Mouse (Mus musculus): Measurements from ENCODE around the gene Xxylt1. TPM values are rescaled to one million over a fixed set of nuclear protein-coding genes. Genes with fewer than 3 reads are reported as not detected.
"Not testable (repeated sequence)": the region's sequence is repeated elsewhere in the genome, so short reads cannot be mapped to it uniquely, and the experiment has no call there.

Gene Xxylt1
- polyA plus RNA-seq, 1 experiment from 2014 or later = 8.4 TPM

- Histone ChIP-seq H3K4me2 (peak overlapping the region; percentile 60), H3K9ac (peak overlapping the region; percentile 58), H3K27ac (replicated peaks) (peak overlapping the region; percentile 77), H3K4me1 (peaks cover 52% of the 10 kb centered on the region), H3K4me3 (peak overlapping the region; percentile 18)
- not testable (repeated sequence) for H3K36me3 ChIP-seq; H3K9me3 ChIP-seq; H3K27me3 ChIP-seq (replicated peaks); ATAC-seq (ENCODE audit: extremely low read depth, insufficient number of reproducible peaks, low FRiP score, low TSS enrichment)
- WGBS = 10% methylated on average over 10 of the region's 10 CpGs
Observed at GRCm38 (mm10) chr16:31003592-31004320, 77.5 kb downstream of the Xxylt1 start.

DNA sequence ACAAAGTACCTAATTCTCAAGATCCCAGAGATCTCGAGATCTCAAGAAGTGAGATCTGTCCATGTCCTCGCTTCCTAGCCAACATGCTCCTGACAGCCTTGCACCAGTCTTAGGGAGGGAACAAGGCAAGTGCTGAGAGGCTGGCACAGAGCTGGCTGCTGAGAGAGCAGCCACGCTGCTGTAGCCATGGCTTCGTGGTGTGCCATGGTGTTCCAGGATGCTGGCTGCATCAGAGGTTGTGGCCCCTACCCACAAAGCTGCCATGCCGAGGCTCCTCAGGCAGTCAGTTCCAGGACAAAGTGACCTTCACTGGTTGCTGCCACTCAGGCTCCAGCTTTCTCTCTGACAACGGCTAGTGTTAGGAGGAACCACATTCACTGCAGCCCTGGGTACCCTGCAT is 78.3 kb downstream of the Xxylt1 start:
- Histone ChIP-seq H3K4me2 (peak overlapping the region; percentile 60), H3K9me3 (no peaks in the 10 kb centered on the region), H3K27ac (replicated peaks) (peak overlapping the region; percentile 77)

GRCm38 (mm10) chr16:31002117-31002516 is 79.1 kb downstream of the Xxylt1 start:
- H3K27me3 ChIP-seq (replicated peaks) = no peaks in the 10 kb centered on the region
- 0 out of 2 replicates have a peak, but pooled peaks cover 4% of the 10 kb centered on the region for H3K36me3 ChIP-seq
- no peak overlapping the region for H3K9ac ChIP-seq
- no peaks in the 10 kb centered on the region for H3K9me3 ChIP-seq
- peaks cover 44% of the 10 kb centered on the region for H3K4me1 ChIP-seq
- ATAC-seq (ENCODE audit: extremely low read depth, insufficient number of reproducible peaks, low FRiP score, low TSS enrichment) = no peak
- WGBS = 81% methylated on average over 6 of the region's 6 CpGs
- H3K4me3 ChIP-seq = no peak overlapping the region
- H3K4me2 ChIP-seq = no peak overlapping the region
- H3K27ac ChIP-seq (replicated peaks) = no peak overlapping the region

More for the DNA sequence above, 78.3 kb downstream of the Xxylt1 start:
- Histone ChIP-seq H3K4me1 (peaks cover 44% of the 10 kb centered on the region), H3K36me3 (0 out of 2 replicates have a peak, but pooled peaks cover 4% of the 10 kb centered on the region), H3K27me3 (replicated peaks) (no peaks in the 10 kb centered on the region), H3K4me3 (no peak overlapping the region), H3K9ac (peak overlapping the region; percentile 58)
- 44% methylated on average over 6 of the region's 6 CpGs for WGBS
- ATAC-seq (ENCODE audit: extremely low read depth, insufficient number of reproducible peaks, low FRiP score, low TSS enrichment) = no peak

DNA sequence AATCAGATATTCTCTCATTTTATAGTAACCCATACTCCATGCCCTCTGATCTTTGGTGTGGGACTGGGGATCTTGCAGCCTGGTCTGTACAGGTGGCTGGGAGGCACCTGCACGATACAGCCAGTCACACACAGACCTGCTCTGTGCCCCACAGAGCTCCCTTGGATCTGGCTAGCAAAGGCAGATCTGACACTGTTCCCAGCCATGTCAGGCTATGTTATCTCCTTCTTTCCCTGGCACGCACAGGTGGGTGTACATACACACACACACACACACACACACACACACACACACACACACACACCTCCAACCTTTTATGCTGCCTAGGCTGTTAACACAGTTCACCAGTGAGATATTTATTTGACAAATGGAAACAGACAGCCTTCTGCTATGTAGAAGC is 82.5 kb downstream of the Xxylt1 start:
- 100% methylated on average over 1 of the region's 2 CpGs for WGBS
- Histone ChIP-seq H3K27ac (replicated peaks) (no peak overlapping the region), H3K9ac (no peak overlapping the region), H3K4me1 (peaks cover 41% of the 10 kb centered on the region), H3K4me3 (no peak overlapping the region), H3K9me3 (no peaks in the 10 kb centered on the region), H3K36me3 (no peaks in the 10 kb centered on the region), H3K27me3 (replicated peaks) (no peaks in the 10 kb centered on the region), H3K4me2 (no peak overlapping the region)
- ATAC-seq (ENCODE audit: extremely low read depth, insufficient number of reproducible peaks, low FRiP score, low TSS enrichment) = no peak

- ATAC-seq (ENCODE audit: extremely low read depth, insufficient number of reproducible peaks, low FRiP score, low TSS enrichment) = no peak
- Histone ChIP-seq H3K4me1 (peaks cover 36% of the 10 kb centered on the region), H3K9ac (no peak overlapping the region), H3K4me2 (no peak overlapping the region), H3K4me3 (no peak overlapping the region), H3K27me3 (replicated peaks) (no peaks in the 10 kb centered on the region), H3K9me3 (no peaks in the 10 kb centered on the region), H3K27ac (replicated peaks) (no peak overlapping the region), H3K36me3 (no peaks in the 10 kb centered on the region)
- 85% methylated on average over 2 of the region's 2 CpGs for WGBS
Observed at GRCm38 (mm10) chr16:30998048-30998447, 83.2 kb downstream of the Xxylt1 start.

GRCm38 (mm10) chr16:30995446-30995845 is 85.8 kb downstream of the Xxylt1 start:
- WGBS = 64% methylated on average over 5 of the region's 5 CpGs
- Histone ChIP-seq H3K9me3 (no peaks in the 10 kb centered on the region), H3K27me3 (replicated peaks) (no peaks in the 10 kb centered on the region), H3K9ac (no peak overlapping the region), H3K4me2 (no peak overlapping the region), H3K36me3 (no peaks in the 10 kb centered on the region), H3K27ac (replicated peaks) (0 out of 2 replicates have a peak overlapping the region, but pooled peaks have one; percentile 42), H3K4me3 (no peak overlapping the region), H3K4me1 (peaks cover 30% of the 10 kb centered on the region)
- no peak for ATAC-seq (ENCODE audit: extremely low read depth, insufficient number of reproducible peaks, low FRiP score, low TSS enrichment)

- Histone ChIP-seq H3K27me3 (replicated peaks) (no peaks in the 10 kb centered on the region), H3K4me2 (no peak overlapping the region), H3K36me3 (no peaks in the 10 kb centered on the region), H3K9ac (no peak overlapping the region), H3K4me1 (peaks cover 32% of the 10 kb centered on the region), H3K4me3 (no peak overlapping the region), H3K9me3 (no peaks in the 10 kb centered on the region), H3K27ac (replicated peaks) (peak overlapping the region; percentile 42; the same call in 1 of the 2 replicates)
- WGBS = 42% methylated on average over 2 of the region's 2 CpGs
- no peak for ATAC-seq (ENCODE audit: extremely low read depth, insufficient number of reproducible peaks, low FRiP score, low TSS enrichment)
Observed at GRCm38 (mm10) chr16:30994881-30995280, 86.4 kb downstream of the Xxylt1 start.

GRCm38 (mm10) chr16:30994296-30994695 is 86.9 kb downstream of the Xxylt1 start:
- no peaks in the 10 kb centered on the region for H3K36me3 ChIP-seq

GRCm38 (mm10) chr16:30992568-30992967 is 88.7 kb downstream of the Xxylt1 start:
- Histone ChIP-seq H3K4me2 (no peak overlapping the region), H3K36me3 (no peaks in the 10 kb centered on the region), H3K27ac (replicated peaks) (no peak overlapping the region), H3K4me1 (peaks cover 32% of the 10 kb centered on the region), H3K4me3 (no peak overlapping the region), H3K27me3 (replicated peaks) (no peaks in the 10 kb centered on the region), H3K9me3 (no peaks in the 10 kb centered on the region), H3K9ac (no peak overlapping the region)
- ATAC-seq (ENCODE audit: extremely low read depth, insufficient number of reproducible peaks, low FRiP score, low TSS enrichment) = no peak
- WGBS = 69% methylated on average over 5 of the region's 5 CpGs

More at GRCm38 (mm10) chr16:30994296-30994695, 86.9 kb downstream of the Xxylt1 start:
- 69% methylated on average over 7 of the region's 7 CpGs for WGBS
- no peak overlapping the region for H3K9ac ChIP-seq
- peak overlapping the region; percentile 42; the same call in 1 of the 2 replicates for H3K27ac ChIP-seq (replicated peaks)
- no peaks in the 10 kb centered on the region for H3K27me3 ChIP-seq (replicated peaks)
- H3K9me3 ChIP-seq = no peaks in the 10 kb centered on the region
- peaks cover 32% of the 10 kb centered on the region for H3K4me1 ChIP-seq
- H3K4me2 ChIP-seq = no peak overlapping the region
- no peak overlapping the region for H3K4me3 ChIP-seq
- no peak for ATAC-seq (ENCODE audit: extremely low read depth, insufficient number of reproducible peaks, low FRiP score, low TSS enrichment)

GRCm38 (mm10) chr16:30990661-30991060 is 90.6 kb downstream of the Xxylt1 start:
- no peak for ATAC-seq (ENCODE audit: extremely low read depth, insufficient number of reproducible peaks, low FRiP score, low TSS enrichment)
- Histone ChIP-seq H3K4me2 (no peak overlapping the region), H3K4me3 (no peak overlapping the region), H3K9ac (no peak overlapping the region), H3K4me1 (peaks cover 28% of the 10 kb centered on the region), H3K27me3 (replicated peaks) (no peaks in the 10 kb centered on the region), H3K36me3 (no peaks in the 10 kb centered on the region), H3K9me3 (no peaks in the 10 kb centered on the region), H3K27ac (replicated peaks) (no peak overlapping the region)
- 57% methylated on average over 2 of the region's 2 CpGs for WGBS

DNA sequence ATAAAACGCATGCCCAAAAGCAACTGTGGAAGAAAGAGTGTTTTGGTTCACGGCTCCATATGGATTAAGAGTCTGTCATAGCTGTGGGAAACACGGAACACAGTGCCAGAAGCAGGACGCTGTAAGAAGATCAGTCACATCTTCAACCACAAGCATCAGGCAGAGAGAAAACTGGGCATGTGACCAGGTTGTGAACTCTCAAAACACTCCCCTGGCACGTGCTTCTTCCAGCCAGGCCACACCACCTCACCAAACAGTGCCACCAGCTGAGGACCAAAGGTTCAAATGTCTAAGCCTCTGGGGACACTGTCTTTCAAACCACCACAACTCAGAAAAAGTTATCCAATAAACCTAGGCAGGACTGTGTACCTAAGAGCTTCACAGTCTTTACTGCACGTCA is 93.0 kb downstream of the Xxylt1 start:
- Histone ChIP-seq H3K9me3 (no peaks in the 10 kb centered on the region), H3K4me3 (no peak overlapping the region), H3K9ac (no peak overlapping the region)

DNA sequence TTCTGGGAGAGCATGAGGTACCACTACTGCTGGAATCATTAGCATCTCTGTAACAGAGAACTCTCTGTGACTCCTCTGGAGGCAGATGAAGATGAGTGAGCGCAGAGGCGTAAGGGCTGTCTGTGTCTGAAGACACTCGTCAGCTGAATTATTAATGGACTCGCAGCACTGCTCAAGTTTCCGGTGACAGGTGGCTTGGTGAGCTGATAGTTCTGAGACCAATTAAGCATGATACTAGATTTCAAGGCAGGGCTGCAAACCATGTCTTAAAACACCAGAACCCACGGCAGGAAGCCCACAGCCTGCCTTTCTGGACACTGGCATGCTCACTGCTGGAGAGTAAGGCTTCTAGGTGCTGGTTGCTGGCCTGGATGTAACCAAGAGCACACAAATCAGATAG is 93.5 kb downstream of the Xxylt1 start:
- H3K27ac ChIP-seq (replicated peaks) = no peak overlapping the region
- ATAC-seq (ENCODE audit: extremely low read depth, insufficient number of reproducible peaks, low FRiP score, low TSS enrichment) = no peak
- no peaks in the 10 kb centered on the region for H3K9me3 ChIP-seq
- no peaks in the 10 kb centered on the region for H3K36me3 ChIP-seq
- WGBS = 70% methylated on average over 6 of the region's 6 CpGs
- no peaks in the 10 kb centered on the region for H3K27me3 ChIP-seq (replicated peaks)
- no peak overlapping the region for H3K4me3 ChIP-seq
- H3K4me1 ChIP-seq = peaks cover 17% of the 10 kb centered on the region
- H3K9ac ChIP-seq = no peak overlapping the region
- no peak overlapping the region for H3K4me2 ChIP-seq

More for the DNA sequence above, 93.0 kb downstream of the Xxylt1 start:
- Histone ChIP-seq H3K4me2 (no peak overlapping the region), H3K4me1 (peaks cover 17% of the 10 kb centered on the region), H3K27me3 (replicated peaks) (no peaks in the 10 kb centered on the region), H3K27ac (replicated peaks) (no peak overlapping the region), H3K36me3 (no peaks in the 10 kb centered on the region)
- ATAC-seq (ENCODE audit: extremely low read depth, insufficient number of reproducible peaks, low FRiP score, low TSS enrichment) = no peak
- WGBS = 75% methylated on average over 6 of the region's 6 CpGs
